Mouse (Mus musculus) ES-Bruce4 (cell line): Measurements from ENCODE around the gene Kcnk2. TPM values are rescaled to one million over a fixed set of nuclear protein-coding genes. Genes with fewer than 3 reads are reported as not detected.

ENCODE experiments used
- H3K27ac ChIP-seq: 2 replicates; pipeline ENCODE4 v1.5.1; 2012; ENCODE audit warnings: low read length, inconsistent platforms; ENCODE audit not compliant: insufficient read depth
- H3K27me3 ChIP-seq: 2 replicates; pipeline ENCODE4 v1.6.1; 2012; ENCODE audit warnings: mild to moderate bottlenecking, low read length, inconsistent platforms; ENCODE audit not compliant: control insufficient read depth, poor library complexity, insufficient read depth, severe bottlenecking
- H3K36me3 ChIP-seq: 2 replicates; pipeline ENCODE4 v1.6.1; 2012; ENCODE audit warnings: inconsistent platforms, mild to moderate bottlenecking, low read length, moderate library complexity; ENCODE audit not compliant: control insufficient read depth, poor library complexity, insufficient read depth, severe bottlenecking
- H3K4me1 ChIP-seq: one replicate; pipeline ENCODE4 v1.8.1; 2011; ENCODE audit warnings: low read length; ENCODE audit not compliant: control insufficient read depth, insufficient read depth
- H3K4me3 ChIP-seq: 2 replicates; pipeline ENCODE4 v1.5.1; 2011; ENCODE audit warnings: low read depth, mild to moderate bottlenecking, low read length
- H3K9ac ChIP-seq: 2 replicates; pipeline ENCODE4 v1.6.1; 2012; ENCODE audit warnings: low read depth, mild to moderate bottlenecking, inconsistent platforms; ENCODE audit not compliant: poor library complexity, severe bottlenecking
- H3K9me3 ChIP-seq: replicated peaks from 2 replicates; pipeline ENCODE4 v1.6.1; 2012; ENCODE audit warnings: mild to moderate bottlenecking, low read length, inconsistent platforms; ENCODE audit not compliant: control insufficient read depth, poor library complexity, insufficient read depth, severe bottlenecking
- CTCF ChIP-seq: IDR thresholded peaks from one replicate; pipeline ENCODE4 v1.8.1; 2011; ENCODE audit warnings: low read depth, low read length
- EP300 ChIP-seq: IDR thresholded peaks from 2 replicates; pipeline ENCODE4 v1.6.1; 2011; ENCODE audit warnings: low read depth, low read length; ENCODE audit not compliant: insufficient read depth
- POLR2A ChIP-seq: IDR thresholded peaks from one replicate; pipeline ENCODE4 v1.8.1; 2011; ENCODE audit warnings: low read length; ENCODE audit not compliant: insufficient read depth
- polyA plus RNA-seq: library from polyadenylated mRNA; stranded (reverse); fragments of >200 nt; gene quantifications from 2 replicates; pipeline ENCODE4 v1.2.4, GENCODE M21; 2011; ENCODE audit warnings: low read depth; ENCODE audit not compliant: missing spikeins, insufficient read depth, insufficient read length

The Kcnk2 gene
- polyA plus RNA-seq, 1 experiment, result not detected

DNA sequence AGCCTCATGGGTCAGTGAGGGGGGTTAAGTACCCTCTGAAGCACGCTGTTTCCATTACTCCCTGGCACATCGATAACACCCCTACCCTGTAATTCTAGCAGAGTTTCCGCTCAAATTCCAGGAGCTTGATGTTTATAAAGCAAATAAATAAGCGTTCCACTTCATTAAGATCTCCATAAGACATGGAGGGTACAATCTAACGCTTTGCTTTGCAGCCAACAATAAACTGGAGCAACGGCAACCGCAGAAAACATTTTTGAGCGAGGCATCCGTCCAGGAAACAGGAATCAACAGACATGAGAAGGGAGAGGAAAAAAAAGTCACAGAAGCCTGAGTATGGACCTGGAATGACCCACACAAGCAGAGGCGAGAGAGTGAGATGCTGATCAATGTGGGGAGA is 27.5 kb upstream of the Kcnk2 start:
- TF ChIP-seq CTCF (no peak), POLR2A (no peak), EP300 (no peak)
- Histone ChIP-seq H3K9ac (no peak overlapping the region), H3K27me3 (no peaks in the 10 kb centered on the region), H3K4me1 (no peaks in the 10 kb centered on the region), H3K9me3 (no peaks in the 10 kb centered on the region), H3K36me3 (no peaks in the 10 kb centered on the region), H3K4me3 (no peak overlapping the region), H3K27ac (no peak overlapping the region)

DNA sequence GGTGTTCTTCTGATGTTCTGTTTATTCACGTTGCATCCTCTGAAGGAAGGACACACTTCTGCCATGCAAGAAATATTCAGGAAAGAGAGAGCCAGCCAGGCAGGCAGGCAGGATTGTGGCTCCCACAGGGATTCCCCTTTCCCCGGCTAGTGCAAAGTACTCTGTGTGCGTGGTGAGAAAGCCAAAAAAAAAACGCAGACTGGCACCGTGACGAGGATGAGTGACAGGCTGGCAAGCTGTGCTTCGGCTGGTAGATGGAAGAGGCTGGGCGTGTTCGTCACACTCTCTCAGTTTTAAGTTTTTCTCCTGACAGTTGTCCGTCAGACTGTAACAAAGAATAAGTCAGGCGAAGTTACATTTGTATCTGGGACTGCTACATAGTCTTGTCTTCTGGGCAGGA is 24.2 kb upstream of the Kcnk2 start:
- no peak overlapping the region for H3K27ac ChIP-seq
- H3K4me3 ChIP-seq, result no peak overlapping the region
- TF ChIP-seq EP300, result no peak
- no peak for TF ChIP-seq CTCF
- no peak for TF ChIP-seq POLR2A
- no peaks in the 10 kb centered on the region for H3K27me3 ChIP-seq
- no peak overlapping the region for H3K9ac ChIP-seq
- H3K4me1 ChIP-seq, result no peaks in the 10 kb centered on the region
- H3K9me3 ChIP-seq, result no peaks in the 10 kb centered on the region
- H3K36me3 ChIP-seq, result no peaks in the 10 kb centered on the region

DNA sequence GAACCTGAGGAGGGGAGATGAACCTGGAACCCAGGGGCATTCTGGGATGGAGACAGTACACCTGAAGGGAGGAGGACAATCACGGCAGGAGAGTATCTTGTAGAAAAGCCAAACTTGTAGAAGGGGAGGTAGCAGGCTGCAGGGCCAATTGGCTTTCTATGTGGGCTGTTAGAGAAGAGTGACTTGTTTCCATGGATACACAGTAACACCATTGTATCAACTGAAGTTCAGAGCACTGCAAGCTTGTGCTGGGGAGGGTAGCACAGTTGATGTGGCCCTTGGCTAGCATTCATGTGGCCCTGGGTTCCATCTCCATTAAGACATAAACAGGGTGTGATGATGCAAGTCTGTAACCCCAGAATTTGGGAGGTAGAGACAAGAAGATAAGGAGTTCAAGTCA is 17.8 kb upstream of the Kcnk2 start:
- Histone ChIP-seq H3K4me1 (no peaks in the 10 kb centered on the region), H3K27me3 (no peaks in the 10 kb centered on the region), H3K4me3 (no peak overlapping the region), H3K36me3 (no peaks in the 10 kb centered on the region), H3K9me3 (no peaks in the 10 kb centered on the region), H3K9ac (no peak overlapping the region), H3K27ac (no peak overlapping the region)
- no peak for TF ChIP-seq CTCF
- no peak for TF ChIP-seq POLR2A
- no peak for TF ChIP-seq EP300

DNA sequence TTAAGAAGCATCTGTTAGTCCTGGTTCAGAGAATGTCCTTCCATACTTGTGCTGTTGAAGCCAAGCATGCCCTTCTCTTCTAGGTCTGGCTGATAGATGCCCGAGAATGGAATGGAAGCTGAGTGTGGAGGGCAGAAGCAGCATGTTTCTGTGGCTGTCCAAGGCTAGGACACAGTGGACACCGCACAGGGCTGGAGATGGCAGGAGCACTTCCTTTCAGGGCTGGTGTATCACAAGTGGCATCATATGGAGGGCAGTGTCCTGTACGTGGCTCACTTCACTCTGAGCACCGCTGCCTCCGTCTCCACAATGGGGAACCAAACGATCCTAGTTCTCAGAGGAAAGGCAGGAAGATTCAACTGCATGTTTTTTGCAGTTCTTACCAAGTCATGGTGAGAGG is 7.8 kb upstream of the Kcnk2 start:
- Histone ChIP-seq H3K36me3 (no peaks in the 10 kb centered on the region), H3K9ac (no peak overlapping the region), H3K27me3 (no peaks in the 10 kb centered on the region), H3K4me1 (no peaks in the 10 kb centered on the region), H3K4me3 (no peak overlapping the region), H3K9me3 (no peaks in the 10 kb centered on the region), H3K27ac (no peak overlapping the region)
- TF ChIP-seq POLR2A (no peak), CTCF (no peak), EP300 (no peak)

DNA sequence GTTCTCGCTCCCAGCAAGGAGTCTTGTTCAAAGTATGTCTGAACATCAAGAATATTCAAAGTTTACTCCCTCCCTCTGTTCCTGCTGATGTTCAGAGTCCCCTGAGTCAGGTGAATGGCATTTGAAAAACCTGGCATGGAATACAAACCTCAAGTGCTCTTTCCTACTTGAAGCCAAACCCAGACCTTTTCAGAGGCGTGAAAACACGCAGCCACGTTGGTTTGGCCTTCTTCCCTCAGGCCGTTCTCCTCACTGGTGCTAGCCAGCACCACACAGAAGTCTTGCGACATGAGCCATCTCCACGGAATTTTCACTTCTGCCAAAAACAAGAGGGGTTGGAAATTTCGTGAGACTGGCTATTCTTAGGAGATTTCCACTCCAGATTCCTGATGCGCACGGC is 3.1 kb upstream of the Kcnk2 start:
- TF ChIP-seq EP300 (no peak), CTCF (no peak), POLR2A (no peak)
- H3K27ac ChIP-seq, result no peak overlapping the region
- H3K4me1 ChIP-seq, result no peaks in the 10 kb centered on the region
- no peak overlapping the region for H3K9ac ChIP-seq
- no peak overlapping the region for H3K4me3 ChIP-seq
- no peaks in the 10 kb centered on the region for H3K9me3 ChIP-seq
- H3K27me3 ChIP-seq, result no peaks in the 10 kb centered on the region
- no peaks in the 10 kb centered on the region for H3K36me3 ChIP-seq

DNA sequence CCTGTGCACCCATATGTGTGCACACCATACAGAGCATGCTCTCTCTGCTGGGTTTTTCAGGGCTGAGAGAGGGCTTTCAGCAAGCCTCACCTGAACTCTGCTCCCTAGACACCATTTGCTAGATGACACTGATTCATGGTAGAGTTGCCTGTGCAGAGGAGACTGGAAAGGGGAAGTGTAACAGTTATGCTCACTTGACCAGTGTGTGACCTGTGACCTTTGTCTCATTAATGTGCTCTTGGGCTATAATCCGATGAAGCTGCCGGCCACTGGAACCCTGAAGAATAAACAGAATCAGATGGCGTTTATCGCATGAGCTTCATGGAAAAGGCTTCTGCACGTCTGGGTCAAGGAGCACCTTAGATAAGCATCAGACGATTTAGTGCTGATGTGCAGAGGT is 1.5 kb upstream of the Kcnk2 start:
- Histone ChIP-seq H3K27me3 (no peaks in the 10 kb centered on the region), H3K9me3 (no peaks in the 10 kb centered on the region), H3K27ac (no peak overlapping the region), H3K36me3 (no peaks in the 10 kb centered on the region), H3K4me1 (no peaks in the 10 kb centered on the region), H3K4me3 (no peak overlapping the region), H3K9ac (no peak overlapping the region)
- TF ChIP-seq CTCF, result no peak
- TF ChIP-seq EP300, result no peak
- TF ChIP-seq POLR2A, result no peak
